Mouse (Mus musculus) erythroblast, embryonic 14.5 days (primary cell): ENCODE measurements around the gene Thbd.

Experiments used
- GATA1 ChIP-seq: IDR thresholded peaks from 2 replicates; pipeline ENCODE4 v1.6.1; 2012; ENCODE audit warnings: low read length, inconsistent platforms, mixed read lengths
- TAL1 ChIP-seq: IDR thresholded peaks from 3 replicates; pipeline ENCODE4 v1.6.1; 2012; ENCODE audit warnings: low read length, inconsistent platforms, mixed read lengths

GRCm38 (mm10) chr2:148404906-148405305, 3.1 kb downstream of the Thbd start:
- TF ChIP-seq GATA1 (no peak), TAL1 (no peak)
